Mouse (Mus musculus) heart, postnatal 0 days (tissue): ENCODE measurements at regions not wholly inside any gene's neighbourhood (a gene's known extent, or its start where the extent isn't known, plus 50 kb on each side); places are given as distances from the start of the nearest gene placed in this dataset.

Experiments used
- CTCF ChIP-seq: IDR thresholded peaks from 2 replicates; pipeline ENCODE4 v1.5.1; 2016; ENCODE audit warnings: antibody characterized with exemption, control low read depth, low read depth
- EP300 ChIP-seq: IDR thresholded peaks from 2 replicates; pipeline ENCODE4 v1.6.1; 2016; ENCODE audit warnings: antibody characterized with exemption, low read depth

GRCm38 (mm10) chr6:122394160-122394559, 53.8 kb upstream of the Phc1 start:
- TF ChIP-seq CTCF (no peak), EP300 (no peak)
